Mouse (Mus musculus): ENCODE measurements around the gene Nrm.

The Nrm gene

GRCm38 (mm10) chr17:35868165-35868820, 7.2 kb downstream of the Nrm start:
- DNase-seq, result peak; percentile 98

- DNase-seq, result no peak
Observed at GRCm38 (mm10) chr17:35868961-35869345, 7.8 kb downstream of the Nrm start.

GRCm38 (mm10) chr17:35869346-35870067, 8.4 kb downstream of the Nrm start:
- peak; percentile 98 for DNase-seq

GRCm38 (mm10) chr17:35870151-35870883, 9.2 kb downstream of the Nrm start:
- DNase-seq, result peak; percentile 99

- peak; percentile 89 for DNase-seq
Observed at GRCm38 (mm10) chr17:35870884-35871696, 10.0 kb downstream of the Nrm start.

GRCm38 (mm10) chr17:35873774-35874519, 12.8 kb downstream of the Nrm start:
- peak; percentile 98 for DNase-seq

- DNase-seq, result peak; percentile 92
Observed at GRCm38 (mm10) chr17:35874721-35875120, 13.6 kb downstream of the Nrm start.

- peak; percentile 99 for DNase-seq
Observed at GRCm38 (mm10) chr17:35879245-35880057, 18.3 kb downstream of the Nrm start, which contains the start of gene Dhx16. Dhx16 (plus strand) TSS chr17:35879819.

- peak; percentile 91 for DNase-seq
Observed at GRCm38 (mm10) chr17:35882924-35883323, 21.8 kb downstream of the Nrm start.

- peak; percentile 90 for DNase-seq
Observed at GRCm38 (mm10) chr17:35883777-35884176, 22.7 kb downstream of the Nrm start.

GRCm38 (mm10) chr17:35887725-35888124, 26.6 kb downstream of the Nrm start:
- no peak for DNase-seq

GRCm38 (mm10) chr17:35896781-35897643, 35.9 kb downstream of the Nrm start, which contains the start of gene 2310061I04Rik:
2310061I04Rik (minus strand) TSS chr17:35897431.
- DNase-seq, result peak; percentile 100

GRCm38 (mm10) chr17:35897644-35898573, 36.8 kb downstream of the Nrm start:
- peak; percentile 94 for DNase-seq

- DNase-seq, result no peak
Observed at GRCm38 (mm10) chr17:35900636-35901035, 39.5 kb downstream of the Nrm start.

GRCm38 (mm10) chr17:35903343-35903991, 42.3 kb downstream of the Nrm start:
- peak; percentile 94 for DNase-seq

GRCm38 (mm10) chr17:35903992-35904355, 42.9 kb downstream of the Nrm start:
- DNase-seq, result no peak

GRCm38 (mm10) chr17:35905587-35905986, 44.5 kb downstream of the Nrm start:
- no peak for DNase-seq

- DNase-seq, result no peak
Observed at GRCm38 (mm10) chr17:35907609-35908008, 46.5 kb downstream of the Nrm start.
